Mouse (Mus musculus) embryonic facial prominence, embryonic 13.5 days (tissue): Measurements from ENCODE around the gene Lrrc73. TPM values are rescaled to one million over a fixed set of nuclear protein-coding genes. Genes with fewer than 3 reads are reported as not detected.
A peak's percentile ranks its signal among the peaks of the same experiment; 100 is the strongest.

Source experiments
- ATAC-seq: fragments of 200-750 bp; cut with Nextera tagmentation; 2 replicates; pipeline ENCODE4 v1.8.0; 2017; ENCODE audit warnings: low read depth; ENCODE audit not compliant: insufficient number of reproducible peaks, insufficient read depth, low FRiP score, low TSS enrichment
- H3K27ac ChIP-seq: fragments of 300-500 bp; sonication (generic); 2 replicates; pipeline ENCODE4 v1.5.1; 2015; ENCODE audit warnings: moderate library complexity, mild to moderate bottlenecking, inconsistent platforms
- H3K27me3 ChIP-seq: fragments of 300-500 bp; sonication (generic); 2 replicates; pipeline ENCODE4 v1.6.1; 2015; ENCODE audit warnings: mild to moderate bottlenecking, inconsistent platforms
- H3K36me3 ChIP-seq: fragments of 300-500 bp; sonication (generic); 2 replicates; pipeline ENCODE4 v1.6.1; 2015; ENCODE audit warnings: mild to moderate bottlenecking, inconsistent platforms
- H3K4me1 ChIP-seq: fragments of 300-500 bp; sonication (generic); 2 replicates; pipeline ENCODE4 v1.6.1; 2015; ENCODE audit warnings: inconsistent platforms
- H3K4me2 ChIP-seq: fragments of 300-500 bp; sonication (generic); 2 replicates; pipeline ENCODE4 v1.6.1; 2015; ENCODE audit warnings: moderate library complexity, mild to moderate bottlenecking, inconsistent platforms
- H3K4me3 ChIP-seq: fragments of 300-500 bp; sonication (generic); 2 replicates; pipeline ENCODE4 v1.5.1; 2015; ENCODE audit warnings: mild to moderate bottlenecking, inconsistent platforms
- H3K9ac ChIP-seq: fragments of 300-500 bp; sonication (generic); 2 replicates; pipeline ENCODE4 v1.6.1; 2015; ENCODE audit warnings: mild to moderate bottlenecking, inconsistent platforms
- H3K9me3 ChIP-seq: fragments of 300-500 bp; sonication (generic); 2 replicates; pipeline ENCODE4 v1.6.1; 2016; ENCODE audit warnings: inconsistent platforms
- WGBS: fragments of 180-500 bp; shearing (Covaris S2); methylation state at CpG from one replicate; pipeline ENCODE4 v1.1.7; 2015; ENCODE audit warnings: mixed read lengths; 5-methylcytosine and 5-hydroxymethylcytosine counted together
- polyA plus RNA-seq: library from polyadenylated mRNA; unstranded; fragments of >200 nt; fragmentation: Nextera tagmentation; extraction: Ambion mirVana; gene quantifications from 2 replicates; pipeline ENCODE4 v1.2.1, GENCODE M21; 2015

Gene Lrrc73
- polyA plus RNA-seq, result 1.4 and 1.9 TPM in 2 replicates

DNA sequence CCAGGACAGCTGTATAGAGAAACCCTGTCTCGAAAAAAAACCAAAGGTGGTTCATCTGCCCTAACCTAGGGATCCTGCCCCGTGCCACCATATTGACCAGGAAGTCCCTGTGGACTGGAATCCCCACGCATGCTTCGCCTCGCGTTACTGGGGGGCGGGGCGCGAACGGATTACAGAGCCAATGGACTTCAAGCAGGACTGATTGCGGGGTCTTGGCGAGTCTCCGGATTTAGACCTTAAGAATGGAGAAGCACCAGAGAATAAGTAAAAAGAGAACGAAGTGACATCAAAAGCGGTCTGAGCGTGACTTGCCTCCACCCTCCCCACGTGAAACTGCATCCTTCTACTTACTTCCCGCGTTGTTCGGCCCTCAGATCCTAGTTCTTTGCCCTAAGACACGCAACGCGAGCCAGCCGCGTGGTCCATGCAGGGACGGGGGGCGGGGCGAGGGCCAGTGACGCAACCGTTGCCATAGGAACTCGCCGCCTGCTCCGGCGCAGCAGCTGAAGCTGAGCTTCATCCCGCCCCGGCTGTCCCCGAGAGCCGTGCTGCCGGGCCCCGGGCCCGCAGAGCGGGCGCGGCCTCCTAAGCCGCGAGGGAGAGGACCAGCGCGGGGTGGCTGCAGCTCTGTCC is at the start of gene Lrrc73:
Lrrc73 (plus strand) TSS at position 80 of the 633 bp plus-strand sequence.
- Histone ChIP-seq H3K36me3 (peaks cover 63% of the 10 kb centered on the region), H3K27me3 (peaks cover 27% of the 10 kb centered on the region), H3K9ac (peak within 1 kb of the TSS; percentile 74), H3K4me2 (peak within 1 kb of the TSS; percentile 100), H3K4me1 (peaks cover 26% of the 10 kb centered on the region), H3K9me3 (no peaks in the 10 kb centered on the region), H3K27ac (no peak within 1 kb of the TSS), H3K4me3 (peak within 1 kb of the TSS; percentile 71)
- WGBS, result 2% methylated on average over 45 of the region's 48 CpGs
- peak; percentile 79 for ATAC-seq

DNA sequence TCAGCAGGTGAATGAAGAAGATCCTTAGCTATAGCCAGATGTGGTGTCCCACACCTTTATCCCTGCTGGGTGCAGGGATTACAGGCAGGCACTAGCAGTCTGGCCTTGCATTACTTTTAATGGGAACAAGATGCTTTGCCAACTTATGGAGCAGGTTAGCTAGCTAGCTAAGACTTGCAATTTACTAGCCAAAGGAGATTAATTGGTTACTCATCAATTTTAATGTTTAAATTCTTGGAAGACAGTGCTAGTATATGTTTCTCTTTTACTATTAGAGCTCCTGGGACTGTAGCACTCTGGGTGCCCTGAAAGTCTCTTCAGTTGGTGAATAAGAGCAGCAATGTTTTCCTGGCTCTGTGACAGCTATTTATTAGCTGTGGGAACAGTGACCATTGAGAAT is 46.7 kb upstream of the Lrrc73 start:
- Histone ChIP-seq H3K27ac (no peak overlapping the region), H3K36me3 (peaks cover 65% of the 10 kb centered on the region), H3K9ac (no peak overlapping the region), H3K4me1 (peaks cover 17% of the 10 kb centered on the region), H3K4me2 (no peak overlapping the region), H3K9me3 (no peaks in the 10 kb centered on the region), H3K27me3 (no peaks in the 10 kb centered on the region), H3K4me3 (no peak overlapping the region)
- ATAC-seq, result no peak

DNA sequence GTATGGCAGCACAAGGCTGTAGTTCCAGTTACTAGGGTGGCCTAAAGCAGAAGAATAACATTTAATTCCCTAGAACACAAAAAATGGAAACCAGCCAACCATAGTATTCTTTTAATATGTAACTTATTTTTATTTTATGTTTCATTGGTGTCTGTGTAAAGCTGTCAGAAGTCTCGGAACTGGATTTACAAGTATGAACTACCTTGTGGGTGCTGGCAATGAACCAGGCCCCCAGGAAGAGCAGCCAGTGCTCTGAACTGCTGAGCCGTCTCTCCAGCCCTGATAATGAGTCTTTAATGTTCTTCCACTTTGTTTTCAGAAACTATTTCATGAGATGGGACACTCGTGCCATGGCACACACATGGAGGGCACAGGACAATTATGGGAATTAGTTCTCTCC is 42.8 kb upstream of the Lrrc73 start:
- no peak overlapping the region for H3K9ac ChIP-seq
- H3K27me3 ChIP-seq, result no peaks in the 10 kb centered on the region
- H3K4me1 ChIP-seq, result no peaks in the 10 kb centered on the region
- no peak for ATAC-seq
- no peaks in the 10 kb centered on the region for H3K9me3 ChIP-seq
- no peak overlapping the region for H3K4me2 ChIP-seq
- WGBS, result 84% methylated on average over 3 of the region's 3 CpGs
- no peak overlapping the region for H3K27ac ChIP-seq
- no peak overlapping the region for H3K4me3 ChIP-seq
- H3K36me3 ChIP-seq, result peaks cover 93% of the 10 kb centered on the region

- no peaks in the 10 kb centered on the region for H3K27me3 ChIP-seq
- no peak overlapping the region for H3K9ac ChIP-seq
- H3K4me1 ChIP-seq, result no peaks in the 10 kb centered on the region
- H3K4me2 ChIP-seq, result no peak overlapping the region
- H3K36me3 ChIP-seq, result peaks cover 99% of the 10 kb centered on the region
- no peaks in the 10 kb centered on the region for H3K9me3 ChIP-seq
- no peak overlapping the region for H3K4me3 ChIP-seq
- no peak for ATAC-seq
- 88% methylated on average over 3 of the region's 3 CpGs for WGBS
- H3K27ac ChIP-seq, result no peak overlapping the region
Measured at GRCm38 (mm10) chr17:46221601-46222000, 31.7 kb upstream of the Lrrc73 start.

DNA sequence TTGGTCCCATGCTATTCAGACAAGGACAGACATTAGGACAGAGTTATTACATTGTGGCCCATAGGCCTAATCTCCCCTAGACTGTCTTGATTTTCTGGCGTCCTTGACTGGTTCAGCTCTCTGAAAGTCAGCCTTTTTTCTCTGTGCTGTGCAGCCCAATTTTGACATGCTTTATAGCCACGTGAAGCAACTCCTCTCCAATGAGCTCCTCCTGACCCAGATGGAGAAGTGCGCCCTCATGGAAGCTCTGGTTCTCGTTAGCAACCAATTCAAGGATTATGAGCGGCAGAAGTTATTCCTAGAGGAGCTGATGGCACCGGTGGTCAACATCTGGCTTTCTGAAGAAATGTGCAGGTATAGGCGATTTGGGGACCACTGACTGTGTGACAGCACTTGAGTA is 25.8 kb upstream of the Lrrc73 start:
- Histone ChIP-seq H3K27me3 (no peaks in the 10 kb centered on the region), H3K4me2 (no peak overlapping the region), H3K36me3 (peaks cover 97% of the 10 kb centered on the region), H3K9ac (no peak overlapping the region), H3K4me1 (no peaks in the 10 kb centered on the region), H3K9me3 (no peaks in the 10 kb centered on the region), H3K4me3 (no peak overlapping the region), H3K27ac (no peak overlapping the region)
- WGBS, result 52% methylated on average over 7 of the region's 7 CpGs
- ATAC-seq, result no peak

- Histone ChIP-seq H3K27ac (no peak overlapping the region), H3K27me3 (no peaks in the 10 kb centered on the region), H3K9ac (no peak overlapping the region), H3K4me1 (no peaks in the 10 kb centered on the region), H3K9me3 (no peaks in the 10 kb centered on the region), H3K4me2 (no peak overlapping the region), H3K4me3 (no peak overlapping the region), H3K36me3 (peaks cover 93% of the 10 kb centered on the region)
- 79% methylated on average over 1 of the region's 1 CpGs for WGBS
- ATAC-seq, result no peak
Measured at GRCm38 (mm10) chr17:46236067-46236466, 17.3 kb upstream of the Lrrc73 start.

- Histone ChIP-seq H3K27me3 (no peaks in the 10 kb centered on the region), H3K9ac (no peak overlapping the region), H3K4me3 (no peak overlapping the region), H3K4me2 (no peak overlapping the region), H3K4me1 (no peaks in the 10 kb centered on the region), H3K27ac (no peak overlapping the region), H3K9me3 (no peaks in the 10 kb centered on the region), H3K36me3 (peaks cover 94% of the 10 kb centered on the region)
- WGBS, result 92% methylated on average over 6 of the region's 6 CpGs
- ATAC-seq, result no peak
Measured at GRCm38 (mm10) chr17:46237079-46237478, 16.3 kb upstream of the Lrrc73 start.

DNA sequence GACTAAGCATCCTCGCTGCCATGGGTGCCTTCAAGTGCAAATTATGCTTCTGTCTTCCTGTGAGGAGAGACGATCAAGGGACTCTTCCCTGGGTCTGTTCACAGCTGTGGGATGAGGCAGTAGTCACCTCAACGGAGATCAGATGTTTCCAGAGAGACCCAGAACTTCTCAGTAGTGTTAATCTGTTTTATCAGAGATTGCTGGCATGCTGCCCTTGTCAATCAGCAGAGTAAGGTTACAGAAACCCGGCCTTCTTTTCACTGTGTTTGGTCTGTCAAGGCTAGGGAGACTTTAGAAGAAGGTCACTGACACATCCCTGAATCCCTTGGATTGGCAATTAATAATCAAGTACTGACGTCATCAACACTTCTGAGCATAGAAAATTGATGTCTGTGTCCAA is 15.9 kb upstream of the Lrrc73 start:
- no peak overlapping the region for H3K4me3 ChIP-seq
- no peaks in the 10 kb centered on the region for H3K4me1 ChIP-seq
- WGBS, result 79% methylated on average over 5 of the region's 5 CpGs
- H3K27me3 ChIP-seq, result no peaks in the 10 kb centered on the region
- H3K36me3 ChIP-seq, result peaks cover 95% of the 10 kb centered on the region
- no peak overlapping the region for H3K27ac ChIP-seq
- no peaks in the 10 kb centered on the region for H3K9me3 ChIP-seq
- ATAC-seq, result no peak
- no peak overlapping the region for H3K9ac ChIP-seq
- no peak overlapping the region for H3K4me2 ChIP-seq

GRCm38 (mm10) chr17:46239516-46240114 is 13.7 kb upstream of the Lrrc73 start:
- 88% methylated on average over 15 of the region's 15 CpGs for WGBS
- Histone ChIP-seq H3K27ac (no peak overlapping the region), H3K4me3 (no peak overlapping the region), H3K9ac (no peak overlapping the region), H3K27me3 (no peaks in the 10 kb centered on the region), H3K36me3 (peaks cover 97% of the 10 kb centered on the region), H3K4me2 (no peak overlapping the region), H3K9me3 (no peaks in the 10 kb centered on the region), H3K4me1 (no peaks in the 10 kb centered on the region)
- ATAC-seq, result no peak

DNA sequence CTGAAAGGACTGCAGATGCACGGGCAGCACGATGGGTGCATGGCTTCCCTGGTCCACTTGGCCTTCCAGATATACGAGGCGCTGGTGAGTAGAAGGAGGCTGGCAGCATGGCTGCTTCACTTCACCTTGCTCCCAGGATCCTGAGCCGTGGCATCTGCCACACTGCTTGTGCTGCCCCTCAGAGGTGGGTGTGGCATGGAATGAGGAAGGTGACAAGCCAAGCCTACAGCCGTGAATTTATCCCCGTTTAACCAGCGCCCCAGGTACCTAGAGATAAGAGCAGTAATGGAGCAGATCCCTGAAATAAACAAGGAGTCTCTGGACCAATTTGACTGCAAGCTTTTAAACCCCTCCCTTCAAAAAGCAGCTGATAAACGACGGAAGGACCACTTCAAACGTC is 11.9 kb upstream of the Lrrc73 start:
- peaks cover 99% of the 10 kb centered on the region for H3K36me3 ChIP-seq
- no peak overlapping the region for H3K4me2 ChIP-seq
- WGBS, result 80% methylated on average over 11 of the region's 11 CpGs
- 0 out of 2 replicates have a peak overlapping the region, but pooled peaks have one; percentile 2 for H3K27ac ChIP-seq
- ATAC-seq, result no peak
- peaks cover 4% of the 10 kb centered on the region for H3K4me1 ChIP-seq
- no peaks in the 10 kb centered on the region for H3K9me3 ChIP-seq
- no peaks in the 10 kb centered on the region for H3K27me3 ChIP-seq
- no peak overlapping the region for H3K4me3 ChIP-seq
- no peak overlapping the region for H3K9ac ChIP-seq

- no peak for ATAC-seq
- Histone ChIP-seq H3K9ac (no peak overlapping the region), H3K4me2 (no peak overlapping the region), H3K9me3 (no peaks in the 10 kb centered on the region), H3K27me3 (no peaks in the 10 kb centered on the region), H3K4me3 (no peak overlapping the region), H3K27ac (no peak overlapping the region), H3K36me3 (peaks cover 93% of the 10 kb centered on the region), H3K4me1 (peaks cover 11% of the 10 kb centered on the region)
- 84% methylated on average over 13 of the region's 13 CpGs for WGBS
Measured at GRCm38 (mm10) chr17:46242274-46242673, 11.1 kb upstream of the Lrrc73 start.

GRCm38 (mm10) chr17:46242993-46243392 is 10.3 kb upstream of the Lrrc73 start:
- Histone ChIP-seq H3K9ac (no peak overlapping the region), H3K4me3 (no peak overlapping the region), H3K27ac (no peak overlapping the region), H3K9me3 (no peaks in the 10 kb centered on the region), H3K36me3 (peaks cover 87% of the 10 kb centered on the region), H3K4me1 (peaks cover 11% of the 10 kb centered on the region), H3K27me3 (no peaks in the 10 kb centered on the region), H3K4me2 (no peak overlapping the region)
- ATAC-seq, result no peak
- 87% methylated on average over 4 of the region's 4 CpGs for WGBS
